Mouse (Mus musculus): ENCODE measurements at regions not wholly inside any gene's neighbourhood (a gene's known extent, or its start where the extent isn't known, plus 50 kb on each side); places are given as distances from the start of the nearest gene placed in this dataset.

GRCm38 (mm10) chr4:29034406-29034805 is 221.5 kb downstream of the Epha7 start:
- no peak for ATAC-seq (ENCODE audit: poor library complexity, severe bottlenecking)

GRCm38 (mm10) chr4:29039993-29040392 is 227.1 kb downstream of the Epha7 start:
- no peak for ATAC-seq (ENCODE audit: poor library complexity, severe bottlenecking)

- ATAC-seq (ENCODE audit: poor library complexity, severe bottlenecking): no peak
Measured at GRCm38 (mm10) chr4:29068678-29069621, 256.0 kb downstream of the Epha7 start.

GRCm38 (mm10) chr4:29074204-29074603 is 261.3 kb downstream of the Epha7 start:
- ATAC-seq (ENCODE audit: poor library complexity, severe bottlenecking): no peak

- ATAC-seq (ENCODE audit: poor library complexity, severe bottlenecking): no peak
Measured at GRCm38 (mm10) chr4:29074851-29075250, 261.9 kb downstream of the Epha7 start.

GRCm38 (mm10) chr4:29076683-29077082 is 263.8 kb downstream of the Epha7 start:
- no peak for ATAC-seq (ENCODE audit: poor library complexity, severe bottlenecking)

GRCm38 (mm10) chr4:29078391-29078790 is 265.5 kb downstream of the Epha7 start:
- ATAC-seq (ENCODE audit: poor library complexity, severe bottlenecking): no peak

GRCm38 (mm10) chr4:29083545-29084290 is 270.8 kb downstream of the Epha7 start:
- no peak for ATAC-seq (ENCODE audit: poor library complexity, severe bottlenecking)

GRCm38 (mm10) chr4:29090949-29091348 is 278.0 kb downstream of the Epha7 start:
- no peak for ATAC-seq (ENCODE audit: poor library complexity, severe bottlenecking)

GRCm38 (mm10) chr4:29091495-29092211 is 278.7 kb downstream of the Epha7 start:
- no peak for ATAC-seq (ENCODE audit: poor library complexity, severe bottlenecking)

GRCm38 (mm10) chr4:29102373-29102772 is 289.4 kb downstream of the Epha7 start:
- no peak for ATAC-seq (ENCODE audit: poor library complexity, severe bottlenecking)

GRCm38 (mm10) chr4:29103414-29103813 is 290.5 kb downstream of the Epha7 start:
- ATAC-seq (ENCODE audit: poor library complexity, severe bottlenecking): no peak

GRCm38 (mm10) chr4:29112552-29112951 is 299.6 kb downstream of the Epha7 start:
- no peak for ATAC-seq (ENCODE audit: poor library complexity, severe bottlenecking)

GRCm38 (mm10) chr4:29117025-29117424 is 304.1 kb downstream of the Epha7 start:
- ATAC-seq (ENCODE audit: poor library complexity, severe bottlenecking): no peak

GRCm38 (mm10) chr4:29117926-29118325 is 305.0 kb downstream of the Epha7 start:
- ATAC-seq (ENCODE audit: poor library complexity, severe bottlenecking): no peak

- no peak for ATAC-seq (ENCODE audit: poor library complexity, severe bottlenecking)
Measured at GRCm38 (mm10) chr4:29118679-29119479, 305.9 kb downstream of the Epha7 start.

GRCm38 (mm10) chr4:29119480-29120153 is 306.7 kb downstream of the Epha7 start:
- ATAC-seq (ENCODE audit: poor library complexity, severe bottlenecking): no peak

- ATAC-seq (ENCODE audit: poor library complexity, severe bottlenecking): peak; percentile 51; the same call in 1 of the 2 replicates
Measured at GRCm38 (mm10) chr4:29123697-29124377, 310.9 kb downstream of the Epha7 start.

- no peak for ATAC-seq (ENCODE audit: poor library complexity, severe bottlenecking)
Measured at GRCm38 (mm10) chr4:29130485-29130884, 317.6 kb downstream of the Epha7 start.

Data from megakaryocyte, adult 5-6 weeks (primary cell).